Mouse (Mus musculus): Measurements from ENCODE around the gene Ssr1. TPM values are rescaled to one million over a fixed set of nuclear protein-coding genes. Genes with fewer than 3 reads are reported as not detected.

Gene Ssr1
- total RNA-seq, 1 experiment from 2014 or later, result 131 TPM

DNA sequence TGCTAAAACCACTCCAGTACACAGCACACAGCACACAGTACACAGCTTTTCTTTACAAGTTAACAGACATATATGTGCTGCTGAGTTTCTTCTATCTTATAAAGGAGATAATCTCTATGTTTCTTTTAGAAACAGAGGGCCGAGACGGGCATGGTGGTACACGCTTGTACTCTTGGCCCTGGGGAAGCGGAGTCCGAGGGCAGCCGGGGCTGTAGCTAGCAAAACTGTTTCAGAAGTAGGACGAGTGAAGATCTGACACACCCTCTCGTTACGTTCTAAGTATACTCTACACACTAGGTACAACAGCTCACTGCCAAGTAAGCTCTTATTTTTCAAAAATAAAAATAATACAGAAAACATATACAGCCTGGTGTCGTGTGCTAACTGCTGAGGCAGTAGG is 13.7 kb downstream of the Ssr1 start:
- DNase-seq, result no peak

DNA sequence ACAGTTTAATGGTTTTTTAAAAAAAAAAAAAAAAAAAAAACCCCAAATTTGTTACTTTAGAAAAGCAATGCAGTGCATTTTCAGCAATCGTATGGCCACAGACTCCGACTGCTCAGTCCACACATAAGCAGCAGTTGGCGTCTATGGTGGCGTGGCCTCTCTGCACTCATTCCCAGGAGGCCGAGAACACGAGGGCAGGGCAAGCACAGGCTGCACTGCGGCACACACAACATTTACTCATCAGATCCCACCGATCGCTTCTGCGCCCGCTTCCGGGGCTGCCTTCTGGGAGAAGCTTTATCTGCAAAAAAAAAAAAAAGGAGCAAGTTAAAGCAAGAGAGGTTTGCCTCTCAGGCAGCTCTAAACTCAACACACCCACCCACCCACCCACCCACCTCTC is 14.5 kb downstream of the Ssr1 start:
- DNase-seq, result no peak

DNA sequence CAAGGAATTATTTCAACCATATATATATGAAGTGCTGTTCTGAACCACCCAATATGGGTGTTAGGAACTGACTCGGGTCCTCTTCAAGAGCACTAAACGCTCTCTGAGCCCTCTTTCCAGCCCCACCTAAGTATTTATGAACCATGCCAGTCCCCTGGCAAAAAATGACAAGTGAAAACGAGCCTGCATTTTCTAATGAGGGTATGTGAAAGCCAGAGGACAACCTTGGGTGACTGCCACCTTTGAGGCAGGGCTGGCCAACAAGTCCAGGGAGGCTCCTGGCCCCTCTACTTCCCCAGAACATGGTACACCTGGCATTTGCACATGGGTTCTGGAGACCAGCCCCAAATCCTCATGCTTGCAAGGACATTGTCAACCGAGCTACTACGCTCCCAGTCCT is 19.3 kb downstream of the Ssr1 start:
- DNase-seq, result no peak

DNA sequence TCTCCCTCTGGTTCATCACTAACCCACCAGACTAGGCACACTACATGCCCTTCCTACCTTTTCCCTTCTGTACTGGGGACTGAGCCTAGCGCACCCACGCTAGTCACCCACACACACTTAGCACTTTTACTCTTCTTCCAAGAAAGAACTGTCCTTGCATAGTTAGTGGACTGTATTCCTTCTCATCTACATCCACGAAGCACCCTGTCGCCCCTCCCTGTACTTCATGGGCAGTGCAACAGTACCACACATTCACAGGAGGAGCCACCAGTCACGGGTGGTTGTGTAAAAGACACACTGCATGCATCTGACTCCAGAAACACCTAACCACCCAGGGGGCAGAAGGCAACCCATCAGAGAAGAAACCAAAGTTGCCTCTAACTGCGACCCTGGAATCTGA is 20.0 kb downstream of the Ssr1 start:
- no peak for DNase-seq

DNA sequence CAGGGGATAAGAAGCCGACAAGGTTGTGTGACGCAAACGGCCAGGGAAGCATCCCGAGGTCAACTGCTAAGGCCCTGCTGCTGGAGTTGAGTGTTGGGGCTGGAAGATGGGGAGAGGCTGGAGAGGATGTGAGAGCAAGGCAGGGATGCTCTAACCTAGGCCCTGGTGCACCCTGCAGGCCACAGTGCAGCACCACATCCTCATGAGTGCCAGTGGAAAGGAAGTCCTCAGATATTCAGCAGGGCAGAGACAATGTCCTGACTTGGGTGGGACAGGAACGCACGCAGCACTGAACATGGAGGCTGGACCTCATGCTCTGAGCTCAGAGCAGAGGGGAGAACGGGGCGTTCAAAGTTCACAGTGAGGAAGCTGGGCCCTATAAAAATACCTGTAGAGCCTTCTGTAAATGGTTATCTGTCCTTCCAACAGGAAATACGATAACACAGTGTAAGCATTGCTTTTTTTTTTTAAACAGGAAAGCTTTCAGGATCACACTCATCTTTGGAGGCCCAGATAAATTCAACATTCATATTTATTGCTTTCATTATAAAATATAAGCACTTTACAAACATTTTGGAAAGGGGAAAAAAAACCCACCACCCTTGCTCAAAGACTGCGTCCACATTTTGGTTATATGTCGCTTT is 23.0 kb downstream of the Ssr1 start:
- DNase-seq, result no peak

DNA sequence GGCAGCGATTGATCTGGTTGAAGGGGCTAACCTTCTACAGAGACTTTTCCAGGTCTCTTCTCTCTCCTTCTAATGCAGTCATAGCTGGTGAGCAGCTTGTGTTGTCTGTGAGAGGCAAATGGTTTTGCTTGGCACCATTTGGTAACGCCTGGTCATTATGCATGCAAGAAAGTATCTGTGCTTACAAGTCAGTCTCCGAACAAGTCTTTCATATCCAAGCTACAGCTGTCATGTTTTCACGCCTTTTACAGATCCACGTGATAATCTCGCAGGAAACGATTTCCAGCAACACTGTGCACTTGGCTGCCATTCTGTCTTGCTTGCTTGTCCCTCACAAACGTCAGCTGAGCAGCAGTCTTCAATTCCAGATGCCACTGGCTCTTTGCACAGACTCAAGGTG is 24.0 kb downstream of the Ssr1 start:
- DNase-seq, result no peak

DNA sequence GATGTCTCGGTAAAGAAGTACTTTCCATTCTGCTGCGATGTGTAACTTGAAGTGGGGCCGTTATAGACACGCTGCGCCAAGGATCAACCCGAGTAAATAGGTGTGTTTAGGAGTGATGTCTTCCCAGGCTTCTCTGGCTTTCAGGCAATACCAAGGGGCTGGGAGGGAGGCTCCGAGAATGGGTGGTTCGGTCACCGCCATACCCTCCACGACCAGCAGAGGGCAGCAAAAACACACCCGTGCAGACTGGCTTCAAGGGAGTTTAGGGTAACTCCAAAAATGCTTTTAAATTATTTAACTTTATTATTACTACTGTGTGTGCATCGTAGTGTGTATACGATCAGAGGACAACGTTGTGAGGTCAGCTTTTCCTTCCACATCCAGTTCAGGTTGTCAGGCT is 24.7 kb downstream of the Ssr1 start:
- DNase-seq, result peak; percentile 93

DNA sequence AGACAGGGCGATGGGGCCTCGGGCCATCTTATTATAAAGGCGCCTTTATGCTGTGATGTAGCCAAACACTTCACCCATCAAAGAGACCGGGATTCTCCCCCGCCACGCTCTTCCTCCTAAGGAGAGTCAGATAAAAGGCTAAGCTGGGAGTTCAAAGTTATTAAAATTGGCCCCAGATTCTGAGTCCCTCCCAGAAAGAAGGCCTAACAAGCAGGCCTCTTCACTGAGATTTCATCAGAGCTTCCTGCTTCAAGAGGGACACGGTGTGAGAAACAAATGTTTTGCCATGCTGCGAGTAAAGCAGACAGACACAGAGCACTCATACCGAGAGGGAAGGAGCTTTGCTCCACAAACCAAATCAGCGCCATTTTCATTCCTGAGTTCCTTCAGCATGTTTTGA is 26.5 kb downstream of the Ssr1 start:
- no peak for DNase-seq

DNA sequence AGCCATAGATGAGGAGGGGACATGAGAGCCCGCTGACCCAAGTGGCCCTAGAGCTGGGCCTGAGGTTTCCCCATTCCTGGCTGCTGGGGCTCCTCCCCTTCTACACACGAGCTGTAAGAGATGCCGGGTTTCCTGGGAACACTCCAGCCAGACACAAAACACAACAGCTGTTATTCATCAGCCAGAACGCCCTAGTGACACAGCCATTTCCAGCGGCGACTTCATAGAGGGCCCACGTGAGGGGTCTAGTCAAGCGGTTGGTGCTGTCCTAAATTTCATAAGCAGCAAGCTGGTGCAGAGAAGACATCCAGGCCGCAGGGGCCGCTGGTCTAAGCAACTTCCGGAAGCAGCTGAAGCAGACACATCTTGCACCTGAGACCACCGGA is 27.0 kb downstream of the Ssr1 start:
- no peak for DNase-seq

DNA sequence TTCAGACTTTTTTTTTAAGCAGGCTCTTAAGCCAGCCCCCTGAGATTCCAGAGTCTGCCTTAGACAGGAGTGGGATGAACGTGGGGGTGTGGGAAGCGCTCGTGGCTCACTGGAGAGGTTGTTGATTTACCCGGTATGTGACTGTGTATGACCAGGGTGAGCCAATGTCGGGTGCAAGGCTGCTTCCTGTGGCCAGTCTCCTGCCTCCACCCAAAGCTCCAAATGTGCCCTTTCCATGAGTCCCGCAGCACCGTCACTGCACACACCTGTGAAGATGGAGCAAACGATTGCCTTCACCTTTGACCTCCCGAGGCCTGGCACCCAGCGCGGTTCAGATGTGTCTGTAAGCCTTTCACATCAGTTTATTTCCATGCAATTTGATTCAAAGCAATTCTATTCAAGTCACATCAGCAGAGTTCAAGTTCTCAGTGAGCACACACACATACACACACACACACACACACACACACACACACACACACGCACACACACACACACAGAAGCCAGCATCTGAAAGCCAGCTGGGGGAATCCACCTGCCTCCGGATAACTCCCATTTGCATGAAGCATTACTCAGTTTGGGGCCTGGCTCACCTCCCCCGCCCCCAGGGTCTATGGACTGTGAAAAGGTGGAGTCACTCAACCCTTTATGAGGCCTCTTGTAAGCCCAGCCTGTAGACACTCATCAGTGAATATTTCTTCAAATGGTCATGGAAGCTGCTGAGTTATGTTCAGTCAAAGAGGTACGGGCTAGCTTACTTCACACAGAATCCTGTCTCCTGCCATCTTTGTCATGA is 27.6 kb downstream of the Ssr1 start:
- DNase-seq, result no peak

DNA sequence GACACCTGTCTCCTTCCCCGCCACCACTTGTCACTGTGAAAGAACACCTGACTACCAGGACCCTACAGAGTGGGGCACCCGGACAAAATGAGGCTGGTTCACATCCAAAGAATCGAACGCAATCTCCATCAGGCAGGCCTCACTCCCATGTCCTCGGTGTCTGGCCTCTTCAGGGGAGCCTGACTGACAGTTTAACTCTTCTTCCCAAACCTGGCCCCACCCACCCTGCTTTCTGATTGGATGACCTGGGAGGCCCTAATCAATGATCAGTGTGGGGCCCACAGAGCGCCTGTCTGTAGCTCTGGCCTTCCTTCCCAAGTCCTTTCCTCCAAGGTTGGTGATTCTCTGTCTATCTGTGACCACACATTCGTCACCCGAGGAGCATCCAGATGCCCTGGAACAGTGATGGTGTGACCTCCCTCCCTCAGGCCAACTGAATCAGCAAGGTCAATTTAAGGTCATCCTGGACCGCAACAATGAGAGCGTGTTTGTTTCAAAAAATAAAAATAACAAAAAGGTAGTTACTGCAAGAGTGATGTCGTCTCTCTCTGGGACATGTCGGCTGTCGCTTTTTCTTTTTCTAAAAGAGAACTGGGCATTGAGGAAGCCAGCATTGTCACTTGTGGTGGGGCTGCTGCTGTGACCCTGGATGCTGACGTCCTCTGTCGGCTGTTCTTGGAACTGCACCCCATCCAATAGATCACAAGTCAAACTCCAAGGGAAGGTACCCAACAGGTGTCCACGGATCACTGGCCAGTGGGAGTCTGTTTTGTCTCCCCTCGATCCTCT is 28.7 kb downstream of the Ssr1 start:
- peak; percentile 43 for DNase-seq

DNA sequence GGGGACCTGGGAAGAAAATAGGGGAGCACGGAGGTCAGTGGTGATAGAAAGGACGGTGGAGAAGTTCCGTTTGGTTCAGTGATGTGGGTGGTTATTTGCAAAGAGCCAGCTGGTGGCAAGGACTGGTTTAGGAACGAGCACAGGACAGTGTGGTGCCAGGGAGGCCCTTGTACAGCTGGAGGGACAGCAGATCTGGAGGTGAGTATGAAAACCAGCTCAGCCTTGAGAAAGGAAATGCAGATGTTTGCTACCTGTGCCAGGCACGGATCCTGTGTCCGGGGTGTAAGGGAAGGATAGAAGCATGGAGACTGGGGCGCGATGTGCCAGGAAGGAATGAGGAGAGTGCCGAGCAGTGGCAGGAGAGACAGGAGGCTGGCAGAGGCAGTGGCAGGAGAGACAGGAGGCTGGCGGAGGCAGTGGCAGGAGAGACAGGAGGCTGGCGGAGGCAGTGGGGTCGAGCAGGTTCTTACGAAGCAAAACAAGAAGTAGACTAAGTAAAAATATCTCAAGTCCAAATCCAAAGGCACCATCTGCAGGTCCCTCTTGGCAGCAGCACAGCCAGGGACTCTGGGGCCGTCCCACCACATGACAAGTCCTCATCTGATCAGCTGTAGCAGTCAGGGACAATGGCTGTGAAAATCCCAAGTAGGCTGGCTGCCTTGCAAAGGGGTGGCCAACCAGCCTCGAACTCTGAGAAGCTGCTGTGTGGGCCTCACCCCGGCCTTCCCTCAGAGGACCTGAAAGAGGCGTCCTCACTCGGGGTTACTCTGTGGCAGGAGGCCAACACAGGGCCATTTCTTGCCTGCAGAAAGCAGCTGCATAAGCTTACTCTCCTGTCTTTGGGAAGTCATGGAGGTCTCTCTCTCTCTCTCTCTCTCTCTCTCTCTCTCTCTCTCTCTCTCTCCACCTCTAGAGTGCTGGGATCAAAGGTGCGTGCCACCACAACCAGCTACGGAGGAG is 29.6 kb downstream of the Ssr1 start:
- DNase-seq, result peak; percentile 9

DNA sequence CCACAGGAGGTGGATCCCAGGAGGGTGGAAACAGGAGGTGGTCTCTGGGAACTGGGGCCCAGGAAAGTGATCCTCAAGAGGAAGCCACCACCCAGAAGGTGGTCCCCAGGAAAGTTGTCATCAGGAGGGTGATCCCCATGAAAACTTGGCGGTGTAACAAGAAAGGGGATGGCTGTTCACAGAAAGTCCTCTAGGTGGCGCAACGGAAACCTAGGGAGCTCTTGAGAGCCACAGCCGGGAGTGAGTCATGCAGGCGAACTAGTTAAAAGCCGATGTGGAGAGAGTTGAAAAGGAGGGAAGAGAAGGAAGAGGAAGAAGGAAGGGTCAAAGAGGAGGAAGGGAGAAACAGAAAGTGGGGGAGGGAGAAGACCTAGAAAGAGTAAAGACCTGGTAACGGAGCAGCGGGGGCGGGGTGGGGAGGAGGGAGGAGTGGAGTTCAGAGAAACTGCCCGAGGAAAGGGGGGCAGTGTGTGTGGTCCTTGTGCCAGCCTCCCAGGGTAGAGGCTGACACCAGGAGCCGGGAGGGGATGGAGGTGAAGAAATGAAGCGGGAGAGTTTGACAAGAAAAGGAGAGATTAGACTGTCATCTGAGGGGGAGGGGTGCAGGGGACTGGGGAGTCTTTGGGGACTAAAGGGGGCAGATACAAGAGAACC is 30.5 kb downstream of the Ssr1 start:
- peak; percentile 89 for DNase-seq

DNA sequence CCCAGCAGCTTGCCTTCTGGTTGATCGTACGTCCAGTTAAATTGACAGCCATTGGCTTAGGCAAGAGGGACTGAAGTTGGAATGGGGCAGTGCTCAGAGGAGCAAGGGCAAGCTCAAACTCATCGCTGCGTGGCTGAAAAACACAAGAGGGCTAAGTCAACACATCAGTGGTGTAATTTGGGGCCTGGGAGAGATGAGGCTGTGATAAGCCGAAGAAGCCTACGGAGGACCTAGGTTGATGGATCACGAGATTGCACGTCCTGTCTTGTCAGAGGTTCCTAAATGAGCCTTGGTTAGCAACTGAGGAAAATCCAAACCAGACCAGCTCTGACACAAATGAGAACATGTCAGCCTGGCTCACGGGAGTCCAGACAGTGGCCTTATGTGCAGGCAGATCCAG is 31.5 kb downstream of the Ssr1 start:
- no peak for DNase-seq

DNA sequence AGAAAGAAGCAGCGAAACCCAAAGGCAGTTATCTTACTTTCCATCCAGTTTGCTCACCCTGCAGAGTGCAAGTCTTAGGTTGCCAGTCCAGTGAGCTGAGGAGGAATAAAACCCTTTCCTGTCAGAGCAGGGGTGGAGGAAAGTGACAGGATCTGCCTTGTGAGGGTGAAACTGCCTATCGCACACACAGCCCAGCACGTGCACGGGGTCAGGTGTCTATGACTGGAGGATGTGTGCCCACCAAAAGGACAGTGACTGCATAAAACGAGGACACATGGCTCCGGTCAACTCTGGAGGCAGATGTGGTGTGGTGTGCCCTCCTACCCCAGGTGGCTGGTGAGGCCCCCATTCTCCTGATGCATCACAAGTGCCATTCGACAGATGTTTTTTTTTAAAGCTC is 34.1 kb downstream of the Ssr1 start:
- no peak for DNase-seq

DNA sequence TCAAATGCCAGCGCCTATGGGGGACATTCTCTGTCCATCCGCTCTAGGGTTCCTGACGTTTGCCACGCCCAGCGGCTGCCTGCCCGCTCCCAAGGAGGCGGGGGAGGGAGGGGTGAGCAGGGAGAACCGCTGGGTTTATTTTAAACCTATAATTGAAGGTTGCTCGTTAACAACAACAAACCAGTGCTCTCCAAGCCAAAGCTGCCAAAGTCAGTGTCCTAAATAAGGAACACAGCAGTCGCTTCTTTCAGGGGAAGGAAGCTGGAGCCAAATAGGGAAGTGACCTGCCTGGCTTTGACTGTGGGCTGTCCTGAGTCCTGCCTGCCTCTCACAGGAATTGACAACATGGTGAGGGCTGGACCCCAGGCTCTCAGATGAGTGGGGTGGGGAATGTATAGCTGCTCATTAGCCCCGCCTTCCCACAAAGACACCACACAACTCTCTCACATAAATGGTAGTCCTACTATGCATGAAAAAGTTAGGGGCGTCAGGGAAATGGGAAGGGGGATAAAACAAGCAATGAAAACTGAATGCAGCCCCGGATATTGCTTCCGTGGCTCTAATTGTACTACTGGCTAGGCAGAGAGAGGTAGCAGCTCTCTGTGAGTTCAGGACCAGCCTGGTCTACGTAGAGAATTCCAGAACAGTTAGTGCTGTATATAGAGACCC is 34.6 kb downstream of the Ssr1 start:
- no peak for DNase-seq

DNA sequence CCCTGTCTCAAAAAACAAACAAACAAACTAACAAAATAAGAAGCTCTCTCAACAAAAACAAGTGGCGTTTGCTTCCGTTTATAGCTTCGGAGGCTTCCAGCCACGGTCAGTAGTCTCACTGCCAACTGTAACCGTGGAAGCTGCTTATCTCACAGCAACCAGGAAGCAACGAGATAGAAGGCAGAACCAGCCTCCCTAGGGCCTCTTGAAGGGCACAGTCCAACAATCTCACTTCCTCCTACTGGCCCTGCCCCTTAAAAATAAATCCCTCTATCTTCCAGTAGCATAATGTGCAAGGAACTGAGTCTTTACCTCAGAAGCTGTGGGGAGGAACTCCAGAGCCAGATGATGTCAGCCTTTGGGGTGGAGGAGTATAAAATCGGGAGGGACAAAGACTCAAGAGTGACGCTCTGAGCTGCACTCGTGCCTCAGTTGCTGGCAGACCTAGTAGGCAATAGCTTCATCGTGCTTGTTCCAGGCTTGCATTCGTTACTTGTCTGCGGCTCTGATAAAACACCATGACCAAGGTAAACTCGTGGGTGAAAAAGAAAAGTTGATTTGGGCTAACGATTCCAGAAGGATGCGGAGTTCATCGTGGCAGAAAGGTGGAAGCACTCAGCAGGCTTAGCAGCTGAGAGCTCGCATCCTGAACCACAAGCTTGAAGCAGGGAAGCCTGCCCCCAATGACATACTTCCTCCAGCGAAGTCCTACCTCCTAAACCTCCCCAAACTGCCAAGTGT is 35.3 kb downstream of the Ssr1 start:
- DNase-seq, result no peak

DNA sequence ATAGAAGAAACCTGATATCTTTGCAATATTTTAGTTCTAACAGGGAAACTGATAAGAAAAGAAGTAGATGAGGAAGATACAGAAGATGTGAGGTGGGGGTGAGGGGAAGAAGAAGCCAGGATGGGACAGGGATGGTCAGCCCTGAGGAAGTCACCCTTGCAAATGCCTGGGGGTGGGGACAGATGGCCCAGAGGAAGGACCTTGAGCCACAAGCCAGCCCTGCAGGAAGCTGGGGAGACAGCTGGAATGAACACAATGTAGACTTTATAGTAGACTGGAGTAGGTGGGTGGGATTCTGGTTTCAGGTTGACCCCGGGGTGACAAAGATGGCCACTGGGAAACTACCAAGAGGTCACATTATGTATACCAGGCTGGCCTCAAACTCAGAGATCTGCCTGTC is 39.7 kb downstream of the Ssr1 start:
- no peak for DNase-seq

DNA sequence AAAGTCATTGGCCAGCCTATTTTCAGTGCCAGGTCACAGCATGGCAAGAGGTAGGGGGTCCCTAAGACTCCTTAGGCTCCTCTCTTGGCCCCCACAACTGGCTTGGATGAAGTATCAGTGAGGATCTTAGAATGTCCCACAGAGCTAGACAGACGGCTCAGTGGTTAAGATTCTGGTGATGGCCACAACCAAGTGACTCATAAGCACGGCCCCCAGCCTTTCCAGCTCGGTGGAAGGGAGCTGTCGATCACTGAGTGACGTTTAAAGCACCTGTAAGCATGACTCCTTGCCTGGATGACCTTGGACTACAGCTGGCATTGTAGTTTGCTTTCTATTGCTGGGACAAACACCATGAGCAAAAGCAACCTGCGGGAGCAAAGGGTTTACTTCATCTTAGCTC is 41.0 kb downstream of the Ssr1 start:
- DNase-seq, result peak; percentile 40

DNA sequence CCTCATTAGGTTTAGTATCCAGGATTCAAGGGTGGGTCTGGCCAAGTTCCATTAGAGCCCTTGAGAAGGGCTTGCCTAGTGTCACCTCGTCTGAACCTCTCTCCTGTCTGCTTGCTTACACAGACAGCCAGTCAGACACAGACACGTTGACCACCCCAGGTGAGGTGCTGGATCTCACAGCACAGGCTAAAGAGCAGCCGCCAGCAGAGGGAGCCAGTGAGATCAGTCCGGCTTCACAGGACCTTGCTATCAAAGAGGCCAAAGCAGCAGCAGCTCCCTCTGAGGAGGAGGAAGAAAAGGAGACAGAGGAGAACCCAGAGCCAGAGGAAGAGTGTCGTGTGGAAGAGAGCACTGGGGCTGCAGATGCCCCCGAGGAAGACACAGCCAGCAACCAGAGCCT is 47.3 kb downstream of the Ssr1 start:
- DNase-seq, result peak; percentile 89
